Mouse (Mus musculus): ENCODE measurements around the gene Tex37.

DNA sequence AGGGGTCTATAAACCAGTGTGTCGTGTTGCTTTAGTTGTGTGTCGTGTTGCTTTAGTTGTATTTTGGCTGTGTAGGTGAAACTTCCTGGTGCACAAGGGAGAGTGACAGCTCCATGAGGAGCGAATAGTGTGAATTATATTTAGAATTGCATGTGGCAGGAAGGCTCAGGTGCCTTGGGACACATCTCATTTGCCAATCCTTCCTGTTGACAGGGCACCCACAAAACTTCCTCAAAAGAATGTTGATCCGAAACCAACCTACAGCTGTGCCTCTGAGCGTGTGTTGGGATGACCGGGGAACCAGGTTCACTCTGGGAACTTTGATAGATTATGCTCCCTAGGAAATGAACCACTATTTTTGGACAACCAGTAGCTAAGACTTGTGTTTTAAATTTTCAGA lies 54.4 kb downstream of the Tex37 start:
- TF ChIP-seq CTCF (IDR thresholded peaks at IDR 0.05) (no peak), POLR2A (IDR thresholded peaks at IDR 0.05; ENCODE audit: insufficient read depth, low read depth, low read length) (no peak)
